ENCODE assay signal across 10 mouse cellular contexts in the genomic region with DNA sequence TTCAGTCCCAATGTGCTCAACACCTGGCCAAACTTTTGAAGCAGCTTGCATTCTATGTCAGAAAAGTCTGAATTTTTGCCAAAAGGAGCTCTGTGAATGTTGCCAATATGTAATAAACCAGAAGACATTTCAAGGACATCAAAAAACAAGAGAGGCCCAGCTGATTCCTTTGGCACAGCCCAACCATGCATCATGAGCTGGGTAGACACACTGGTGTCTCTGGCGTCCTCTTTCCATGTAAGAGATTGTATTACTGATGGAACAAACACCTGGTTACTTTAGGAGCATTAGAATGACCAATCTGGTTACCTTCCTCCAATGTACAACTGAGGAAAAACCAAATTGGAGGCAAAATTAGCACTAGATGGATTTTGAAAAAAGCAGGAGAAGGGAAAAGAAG. TPM values are rescaled to one million over a fixed set of nuclear protein-coding genes. Genes with fewer than 3 reads are reported as not detected.
DNase-seq lines count a peak whose midpoint lies in the region; ATAC-seq and TF ChIP-seq lines count a peak whose summit lies in the region.
"Had no signal": no experiment of that assay in that cellular context is flagged by ENCODE, and none has a peak within 500 bp of the region (broad histone marks: within the 10 kb centered on the region; RNA-seq: fewer than 3 reads in every experiment).

No protein-coding gene starts in this region.

- peaks cover 61% of the 10 kb centered on the region for H3K4me1 ChIP-seq in embryonic facial prominence, embryonic 14.5 days (ENCODE audit: control insufficient read depth, insufficient read depth, low read length)
- peaks cover 15% of the 10 kb centered on the region; the same call in 1 of the 2 replicates for H3K4me1 ChIP-seq in hindbrain, postnatal 0 days (ENCODE audit: insufficient read depth, low read length)
- peaks cover 67% of the 10 kb centered on the region for H3K4me1 ChIP-seq in midbrain, embryonic 14.5 days (ENCODE audit: control insufficient read depth, insufficient read depth, low read length)

- 34% methylated on average over 1 of the region's 1 CpGs for WGBS in embryonic facial prominence, embryonic 14.5 days
- 32% methylated on average over 1 of the region's 1 CpGs for WGBS in hindbrain, postnatal 0 days
- whole genome bisulfite sequencing in midbrain, embryonic 14.5 days: 26% methylated on average over 1 of the region's 1 CpGs

- TF ChIP-seq CTCF in hindbrain, postnatal 0 days (IDR thresholded peaks at IDR 0.05; ENCODE audit: low read depth): no peak

- H3K9me3 ChIP-seq in embryonic facial prominence, embryonic 14.5 days (ENCODE audit: control insufficient read depth, low read length): no peaks in the 10 kb centered on the region
- H3K9me3 ChIP-seq in hindbrain, postnatal 0 days (ENCODE audit: low read length): no peaks in the 10 kb centered on the region
- H3K9me3 ChIP-seq in midbrain, embryonic 14.5 days (ENCODE audit: control insufficient read depth, low read length): no peaks in the 10 kb centered on the region

- peak overlapping the region; percentile 70 for H3K4me2 ChIP-seq in embryonic facial prominence, embryonic 14.5 days (ENCODE audit: low read depth, low read length)
- H3K4me2 ChIP-seq in hindbrain, postnatal 0 days (ENCODE audit: low read depth, low read length): peak overlapping the region; percentile 51
- peak overlapping the region; percentile 73 for H3K4me2 ChIP-seq in midbrain, embryonic 14.5 days (ENCODE audit: low read length)

- ATAC-seq in embryonic facial prominence, embryonic 14.5 days (ENCODE audit: low read depth): no peak
- ATAC-seq in hindbrain, postnatal 0 days: no peak
- ATAC-seq in midbrain, embryonic 14.5 days (ENCODE audit: low FRiP score, low TSS enrichment): no peak
- ATAC-seq in activated CD4-positive, CD25-positive, alpha-beta regulatory T cell, adult 4 months: no peak

- H3K27ac ChIP-seq in embryonic facial prominence, embryonic 14.5 days (replicated peaks; ENCODE audit: low read depth, low read length): no peak overlapping the region; the same call in 1 of the 2 replicates
- no peak overlapping the region for H3K27ac ChIP-seq in hindbrain, postnatal 0 days
- H3K27ac ChIP-seq in midbrain, embryonic 14.5 days (replicated peaks; ENCODE audit: low read depth, low read length): peak overlapping the region; percentile 26; the same call in 1 of the 2 replicates

- peak overlapping the region; percentile 27; the same call in 1 of the 2 replicates for H3K4me3 ChIP-seq in embryonic facial prominence, embryonic 14.5 days (ENCODE audit: low read depth, low read length)
- H3K4me3 ChIP-seq in hindbrain, postnatal 0 days (ENCODE audit: low read length): no peak overlapping the region
- H3K4me3 ChIP-seq in midbrain, embryonic 14.5 days (replicated peaks; ENCODE audit: low read depth, low read length): peak overlapping the region; percentile 98

- DNase-seq in adrenal gland, adult (ENCODE audit: inconsistent age in 2 of 2, low spot score in 1 of 2): peak; percentile 50 to 77
- DNase-seq in adrenal gland, postnatal 25 days: no peak
- DNase-seq in embryonic facial prominence, embryonic 14.5 days (ENCODE audit: low spot score): peak; percentile 32
- DNase-seq in hindbrain, postnatal 0 days (ENCODE audit: low spot score): peak; percentile 33
- DNase-seq in midbrain, embryonic 14.5 days: peak; percentile 25
- DNase-seq in testis, postnatal 10 days (ENCODE audit: low spot score): no peak
- DNase-seq in MN1 (ENCODE audit: low spot score): no peak
- DNase-seq: cerebellum, adult 9-10 months; layer of hippocampus, postnatal 36 days had no signal

- no peaks in the 10 kb centered on the region for H3K27me3 ChIP-seq in embryonic facial prominence, embryonic 14.5 days (replicated peaks; ENCODE audit: control insufficient read depth, insufficient read depth, low read length)
- H3K27me3 ChIP-seq in hindbrain, postnatal 0 days (ENCODE audit: insufficient read depth, low read length): no peaks in the 10 kb centered on the region
- no peaks in the 10 kb centered on the region for H3K27me3 ChIP-seq in midbrain, embryonic 14.5 days (ENCODE audit: control insufficient read depth, insufficient read depth, low read length)

- H3K36me3 ChIP-seq in embryonic facial prominence, embryonic 14.5 days (ENCODE audit: control insufficient read depth, insufficient read depth, low read length): peaks cover 26% of the 10 kb centered on the region
- H3K36me3 ChIP-seq in hindbrain, postnatal 0 days (ENCODE audit: insufficient read depth, low read length): no peaks in the 10 kb centered on the region
- H3K36me3 ChIP-seq in midbrain, embryonic 14.5 days (ENCODE audit: control insufficient read depth, insufficient read depth, low read length): peaks cover 20% of the 10 kb centered on the region

- no peak overlapping the region for H3K9ac ChIP-seq in embryonic facial prominence, embryonic 14.5 days (ENCODE audit: low read depth, low read length)
- no peak overlapping the region for H3K9ac ChIP-seq in hindbrain, postnatal 0 days (replicated peaks; ENCODE audit: low read length)
- H3K9ac ChIP-seq in midbrain, embryonic 14.5 days (replicated peaks; ENCODE audit: low read length): no peak overlapping the region

RNA-seq across cellular contexts. Expression of gene Rnd3, which starts 6.5 kb away (rescaled TPM):
- total RNA-seq in adrenal gland, postnatal 25 days (2021): 51.3 and 52.9 TPM in 2 replicates
- 99.7 and 116 TPM in 2 replicates for polyA plus RNA-seq in embryonic facial prominence, embryonic 14.5 days (2014; fragmentation: Nextera tagmentation; extraction: Ambion mirVana)
- total RNA-seq in hindbrain, postnatal 0 days (2014; rRNA removed): 41.5 and 43.1 TPM in 2 replicates
- 57.9 and 60.1 TPM in 2 replicates for polyA plus RNA-seq in hindbrain, postnatal 0 days (2015; fragmentation: Nextera tagmentation; extraction: Ambion mirVana)
- polyA plus RNA-seq in midbrain, embryonic 14.5 days (2014; fragmentation: Nextera tagmentation; extraction: Ambion mirVana): 210 and 322 TPM in 2 replicates
- polyA plus RNA-seq in activated CD4-positive, CD25-positive, alpha-beta regulatory T cell, adult 4 months (2017; shearing (Covaris generic)): under 1 TPM in 1 of 2 experiments, not detected in 1; 0.17 TPM

Comparison
In these comparisons a context has a peak if more than half of its experiments do, and no peak if none do; other contexts are left out.
1. DNase-seq: peak in adrenal gland, adult (2 of 2), embryonic facial prominence, embryonic 14.5 days (single experiment), hindbrain, postnatal 0 days (single experiment) and midbrain, embryonic 14.5 days (single experiment); none in adrenal gland, postnatal 25 days (single experiment), testis, postnatal 10 days (single experiment) and MN1 (single experiment).
2. RNA of gene Rnd3, which starts 6.5 kb away (polyA plus RNA-seq): 210 to 322 TPM in midbrain, embryonic 14.5 days, 99.7 to 116 TPM in embryonic facial prominence, embryonic 14.5 days and 57.9 to 60.1 TPM in hindbrain, postnatal 0 days; 0.17 TPM in activated CD4-positive, CD25-positive, alpha-beta regulatory T cell, adult 4 months; every median in the first group is over 10 times any median in the second.
3. Peak in every context shown above with its lines, with median percentiles within 50 percentile points of each other: H3K4me2 ChIP-seq.